Mouse (Mus musculus) intestine, embryonic 14.5 days (tissue): ENCODE results near the gene Grm7. TPM values are rescaled to one million over a fixed set of nuclear protein-coding genes. Genes with fewer than 3 reads are reported as not detected.

Source experiments
- ATAC-seq: fragments of 200-750 bp; cut with Nextera tagmentation; replicated peaks from 2 replicates; pipeline ENCODE4 v1.8.0; 2017; ENCODE audit warnings: low read depth, moderate number of reproducible peaks, moderate TSS enrichment, moderate library complexity; ENCODE audit not compliant: low FRiP score, low TSS enrichment
- DNase-seq: peaks from one replicate; pipeline ENCODE4 v3.0.0-alpha.2; 2018; ENCODE audit warnings: low spot score
- H3K27ac ChIP-seq: fragments of 300-500 bp; sonication (generic); 2 replicates; pipeline ENCODE4 v1.5.1; 2014; ENCODE audit warnings: low read depth, mild to moderate bottlenecking, control low read depth
- H3K27me3 ChIP-seq: fragments of 300-500 bp; sonication (generic); replicated peaks from 2 replicates; pipeline ENCODE4 v1.6.1; 2014; ENCODE audit warnings: low read length, control low read depth; ENCODE audit not compliant: control insufficient read depth, insufficient read depth
- H3K36me3 ChIP-seq: fragments of 300-500 bp; sonication (generic); 2 replicates; pipeline ENCODE4 v1.6.1; 2014; ENCODE audit warnings: low read length, control low read depth; ENCODE audit not compliant: control insufficient read depth, insufficient read depth
- H3K4me1 ChIP-seq: fragments of 300-500 bp; sonication (generic); replicated peaks from 2 replicates; pipeline ENCODE4 v1.6.1; 2014; ENCODE audit warnings: low read length, control low read depth, mixed read lengths; ENCODE audit not compliant: control insufficient read depth, insufficient read depth
- H3K4me2 ChIP-seq: fragments of 300-500 bp; sonication (generic); 2 replicates; pipeline ENCODE4 v1.6.1; 2014; ENCODE audit warnings: low read length
- H3K4me3 ChIP-seq: fragments of 300-500 bp; sonication (generic); 2 replicates; pipeline ENCODE4 v1.5.1; 2014; ENCODE audit warnings: low read depth, low read length, control low read depth, mixed read lengths
- H3K9ac ChIP-seq: fragments of 300-500 bp; sonication (generic); 2 replicates; pipeline ENCODE4 v1.6.1; 2014; ENCODE audit warnings: mild to moderate bottlenecking, low read length
- H3K9me3 ChIP-seq: fragments of 300-500 bp; sonication (generic); 2 replicates; pipeline ENCODE4 v1.6.1; 2016; ENCODE audit warnings: low read length, control low read depth; ENCODE audit not compliant: control insufficient read depth
- WGBS: fragments of 180-500 bp; shearing (Covaris S2); extraction: QIAGEN DNeasy Blood & Tissue Kit; methylation state at CpG from one replicate; pipeline ENCODE4 v1.1.7; 2014; 5-methylcytosine and 5-hydroxymethylcytosine counted together
- polyA plus RNA-seq: library from polyadenylated mRNA; unstranded; fragments of >200 nt; fragmentation: Nextera tagmentation; extraction: Ambion mirVana; gene quantifications from 2 replicates; pipeline ENCODE4 v1.2.1, GENCODE M21; 2014

The Grm7 gene
- polyA plus RNA-seq, 1 experiment from 2014 or later, result 2.2 TPM

GRCm38 (mm10) chr6:110709763-110710162, 64.4 kb downstream of the Grm7 start:
- Histone ChIP-seq H3K4me1 (no peaks in the 10 kb centered on the region), H3K27me3 (no peaks in the 10 kb centered on the region), H3K4me3 (no peak overlapping the region), H3K9ac (no peak overlapping the region), H3K36me3 (no peaks in the 10 kb centered on the region), H3K9me3 (no peaks in the 10 kb centered on the region), H3K4me2 (no peak overlapping the region), H3K27ac (no peak overlapping the region)
- ATAC-seq, result no peak
- DNase-seq, result no peak
- WGBS, result 79% methylated on average over 5 of the region's 5 CpGs

- no peak overlapping the region for H3K27ac ChIP-seq
- no peak overlapping the region for H3K4me2 ChIP-seq
- no peak for DNase-seq
- no peaks in the 10 kb centered on the region for H3K4me1 ChIP-seq
- H3K9me3 ChIP-seq, result no peaks in the 10 kb centered on the region
- H3K9ac ChIP-seq, result no peak overlapping the region
- 90% methylated on average over 3 of the region's 3 CpGs for whole genome bisulfite sequencing
- H3K4me3 ChIP-seq, result no peak overlapping the region
- no peaks in the 10 kb centered on the region for H3K36me3 ChIP-seq
- H3K27me3 ChIP-seq, result no peaks in the 10 kb centered on the region
- no peak for ATAC-seq
Measured at GRCm38 (mm10) chr6:110714943-110715342, 69.6 kb downstream of the Grm7 start.

DNA sequence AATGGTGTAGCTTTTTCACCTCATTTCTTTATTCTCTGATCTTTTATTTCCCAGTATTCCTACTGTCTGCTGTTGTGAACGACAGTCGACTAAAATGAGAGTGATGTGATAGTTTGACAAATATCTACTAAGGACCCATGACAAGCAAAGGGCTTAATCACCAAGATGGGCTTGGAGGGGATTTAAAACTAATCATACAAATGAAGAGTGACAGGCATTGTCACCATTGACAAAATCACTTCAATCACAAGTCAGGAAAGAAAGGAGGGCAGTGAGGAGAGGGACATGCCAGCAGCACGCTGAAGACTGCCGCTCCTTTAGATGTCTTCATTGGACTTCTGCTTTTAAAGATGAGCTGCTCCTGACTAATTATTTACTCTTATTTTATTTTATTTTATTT, 78.0 kb downstream of the Grm7 start:
- WGBS, result 88% methylated on average over 4 of the region's 4 CpGs
- Histone ChIP-seq H3K9me3 (no peaks in the 10 kb centered on the region), H3K4me3 (no peak overlapping the region), H3K9ac (no peak overlapping the region), H3K36me3 (no peaks in the 10 kb centered on the region), H3K4me1 (no peaks in the 10 kb centered on the region), H3K27ac (no peak overlapping the region), H3K27me3 (no peaks in the 10 kb centered on the region), H3K4me2 (no peak overlapping the region)
- ATAC-seq (no peak), DNase-seq (no peak)

GRCm38 (mm10) chr6:110733914-110734313, 88.5 kb downstream of the Grm7 start:
- no peaks in the 10 kb centered on the region for H3K36me3 ChIP-seq
- no peak overlapping the region for H3K4me2 ChIP-seq
- no peak for ATAC-seq
- H3K27ac ChIP-seq, result no peak overlapping the region
- WGBS, result 78% methylated on average over 2 of the region's 2 CpGs
- H3K27me3 ChIP-seq, result no peaks in the 10 kb centered on the region
- H3K4me3 ChIP-seq, result no peak overlapping the region
- no peaks in the 10 kb centered on the region for H3K9me3 ChIP-seq
- no peak for DNase-seq
- H3K9ac ChIP-seq, result no peak overlapping the region
- no peaks in the 10 kb centered on the region for H3K4me1 ChIP-seq

GRCm38 (mm10) chr6:110743981-110744670, 98.7 kb downstream of the Grm7 start:
- Histone ChIP-seq H3K36me3 (no peaks in the 10 kb centered on the region), H3K4me1 (0 out of 2 replicates have a peak, but pooled peaks cover 9% of the 10 kb centered on the region), H3K9ac (no peak overlapping the region), H3K9me3 (no peaks in the 10 kb centered on the region), H3K27ac (no peak overlapping the region), H3K27me3 (no peaks in the 10 kb centered on the region), H3K4me3 (no peak overlapping the region), H3K4me2 (peak overlapping the region; percentile 16; the same call in 1 of the 2 replicates)
- peak; percentile 50 for DNase-seq
- ATAC-seq, result no peak
- 22% methylated on average over 7 of the region's 7 CpGs for WGBS

GRCm38 (mm10) chr6:110755921-110756320, 110.5 kb downstream of the Grm7 start:
- H3K27me3 ChIP-seq, result no peaks in the 10 kb centered on the region
- no peak overlapping the region for H3K9ac ChIP-seq
- DNase-seq (no peak), ATAC-seq (no peak)
- no peak overlapping the region for H3K4me2 ChIP-seq
- no peaks in the 10 kb centered on the region for H3K4me1 ChIP-seq
- no peaks in the 10 kb centered on the region for H3K9me3 ChIP-seq
- H3K36me3 ChIP-seq, result no peaks in the 10 kb centered on the region
- H3K27ac ChIP-seq, result no peak overlapping the region
- 94% methylated on average over 5 of the region's 5 CpGs for WGBS
- no peak overlapping the region for H3K4me3 ChIP-seq

DNA sequence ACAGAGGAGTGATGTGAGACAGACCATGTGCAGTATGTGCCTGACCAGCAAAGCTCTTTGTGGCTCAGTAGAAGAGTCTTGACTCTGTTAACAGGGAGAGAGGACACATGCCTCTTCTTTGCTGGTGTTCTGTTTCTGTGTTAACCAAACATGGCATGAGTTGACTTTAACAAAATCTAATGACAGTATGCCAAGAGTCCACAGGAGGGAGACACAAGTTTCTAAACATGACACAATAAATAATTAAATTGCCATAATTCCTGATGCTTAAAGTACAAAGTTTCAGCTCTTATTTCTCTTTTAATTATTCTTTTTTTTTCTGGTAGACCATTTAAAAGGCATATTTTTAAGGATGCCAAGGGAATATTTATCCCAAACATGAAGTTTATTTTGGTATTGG, 124.2 kb downstream of the Grm7 start:
- no peak for DNase-seq
- H3K27ac ChIP-seq, result no peak overlapping the region
- H3K27me3 ChIP-seq, result no peaks in the 10 kb centered on the region
- no peaks in the 10 kb centered on the region for H3K9me3 ChIP-seq
- H3K4me1 ChIP-seq, result no peaks in the 10 kb centered on the region; the same call in 1 of the 2 replicates
- H3K4me3 ChIP-seq, result no peak overlapping the region
- no peaks in the 10 kb centered on the region for H3K36me3 ChIP-seq
- no peak overlapping the region for H3K9ac ChIP-seq
- H3K4me2 ChIP-seq, result no peak overlapping the region
- no peak for ATAC-seq

DNA sequence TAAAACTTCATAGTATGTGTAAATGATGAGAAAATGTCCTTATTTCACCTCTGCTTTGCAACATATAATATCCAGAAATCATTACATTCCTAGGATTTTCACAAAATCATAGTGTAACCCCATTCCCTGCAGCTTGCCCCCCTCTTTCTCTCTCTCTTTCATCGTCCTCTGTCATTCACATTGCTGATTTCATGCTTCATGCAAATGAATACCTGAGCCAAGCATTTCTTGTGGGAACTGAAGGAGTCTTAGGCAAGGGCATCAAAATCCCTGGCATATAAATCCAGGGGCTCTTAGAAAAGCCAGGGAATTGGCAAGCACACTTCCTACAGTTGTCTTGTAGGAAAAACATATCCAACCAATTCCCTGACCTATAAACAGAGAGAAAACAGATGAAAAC, 127.3 kb downstream of the Grm7 start:
- no peaks in the 10 kb centered on the region for H3K27me3 ChIP-seq
- H3K9ac ChIP-seq, result no peak overlapping the region
- no peaks in the 10 kb centered on the region for H3K9me3 ChIP-seq
- no peak overlapping the region for H3K4me3 ChIP-seq
- WGBS, result 78% methylated on average over 1 of the region's 1 CpGs
- DNase-seq (no peak), ATAC-seq (no peak)
- H3K27ac ChIP-seq, result no peak overlapping the region
- no peaks in the 10 kb centered on the region for H3K36me3 ChIP-seq
- no peaks in the 10 kb centered on the region; the same call in 1 of the 2 replicates for H3K4me1 ChIP-seq
- no peak overlapping the region for H3K4me2 ChIP-seq

DNA sequence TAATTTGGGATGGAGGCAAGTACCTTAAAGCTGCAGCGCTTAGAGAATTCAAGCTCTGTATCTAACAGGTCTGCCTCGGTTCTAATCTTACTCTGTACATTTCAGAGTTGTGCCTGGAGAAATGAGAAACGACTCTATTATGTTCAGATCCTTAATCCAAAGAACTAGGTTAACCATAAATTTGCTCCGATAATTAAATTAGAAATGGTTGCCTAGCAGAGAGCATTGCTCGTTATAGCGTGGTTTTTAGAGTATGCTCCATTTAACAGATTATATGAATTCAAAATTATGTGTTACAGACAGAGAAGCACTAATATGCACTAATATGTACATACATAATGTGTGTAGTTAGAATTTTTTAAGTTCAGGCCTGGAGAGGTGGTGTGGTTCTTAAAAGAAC, 130.7 kb downstream of the Grm7 start:
- Histone ChIP-seq H3K36me3 (no peaks in the 10 kb centered on the region), H3K9me3 (no peaks in the 10 kb centered on the region), H3K27me3 (no peaks in the 10 kb centered on the region), H3K4me3 (no peak overlapping the region), H3K4me1 (no peaks in the 10 kb centered on the region), H3K4me2 (no peak overlapping the region), H3K27ac (no peak overlapping the region), H3K9ac (no peak overlapping the region)
- DNase-seq (no peak), ATAC-seq (no peak)
- 87% methylated on average over 6 of the region's 6 CpGs for WGBS
